Mouse (Mus musculus) liver, postnatal 0 days (tissue): ENCODE data around the gene Arhgap29. TPM values are rescaled to one million over a fixed set of nuclear protein-coding genes. Genes with fewer than 3 reads are reported as not detected.
A peak's percentile ranks its signal among the peaks of the same experiment; 100 is the strongest.

Experiments used
- ATAC-seq: fragments of 200-750 bp; cut with Nextera tagmentation; 2 replicates; pipeline ENCODE4 v1.8.0; 2017; ENCODE audit warnings: mild to moderate bottlenecking, moderate library complexity
- DNase-seq: peaks from one replicate; pipeline ENCODE4 v3.0.0-alpha.2; 2016
- H3K27ac ChIP-seq: fragments of 300-500 bp; sonication (generic); 2 replicates; pipeline ENCODE4 v1.5.1; 2014; ENCODE audit warnings: antibody characterized with exemption, moderate library complexity, mild to moderate bottlenecking, low read depth
- H3K27me3 ChIP-seq: fragments of 300-500 bp; sonication (generic); 2 replicates; pipeline ENCODE4 v1.6.1; 2014; ENCODE audit warnings: low read length, control low read depth, mixed read lengths; ENCODE audit not compliant: insufficient read depth
- H3K36me3 ChIP-seq: fragments of 300-500 bp; sonication (generic); replicated peaks from 2 replicates; pipeline ENCODE4 v1.6.1; 2014; ENCODE audit warnings: mild to moderate bottlenecking, control low read depth, low read length, moderate library complexity, mixed read lengths; ENCODE audit not compliant: insufficient read depth
- H3K4me1 ChIP-seq: fragments of 300-500 bp; sonication (generic); 2 replicates; pipeline ENCODE4 v1.6.1; 2014; ENCODE audit warnings: antibody characterized with exemption, mild to moderate bottlenecking, control low read depth; ENCODE audit not compliant: insufficient read depth
- H3K4me2 ChIP-seq: fragments of 300-500 bp; sonication (generic); 2 replicates; pipeline ENCODE4 v1.6.1; 2014; ENCODE audit warnings: low read depth, mild to moderate bottlenecking, low read length, moderate library complexity, mixed read lengths
- H3K4me3 ChIP-seq: fragments of 300-500 bp; sonication (generic); 2 replicates; pipeline ENCODE4 v1.5.1; 2014; ENCODE audit warnings: low read depth, low read length
- H3K9ac ChIP-seq: fragments of 300-500 bp; sonication (generic); replicated peaks from 2 replicates; pipeline ENCODE4 v1.6.1; 2014; ENCODE audit warnings: mild to moderate bottlenecking, moderate library complexity
- H3K9me3 ChIP-seq: fragments of 300-500 bp; sonication (generic); 2 replicates; pipeline ENCODE4 v1.6.1; 2016; ENCODE audit warnings: mild to moderate bottlenecking, control low read depth, low read length, mixed read lengths
- CTCF ChIP-seq: sonication (generic); IDR thresholded peaks from 2 replicates; pipeline ENCODE4 v1.5.1; 2016; ENCODE audit warnings: antibody characterized with exemption, low read depth
- EP300 ChIP-seq: IDR thresholded peaks from 2 replicates; pipeline ENCODE4 v1.6.1; 2016; ENCODE audit warnings: antibody characterized with exemption, low read depth, mild to moderate bottlenecking
- WGBS: fragments of 180-500 bp; shearing (Covaris S2); extraction: QIAGEN DNeasy Blood & Tissue Kit; methylation state at CpG from one replicate; pipeline ENCODE4 v1.1.7; 2014; ENCODE audit not compliant: insufficient replicate concordance; 5-methylcytosine and 5-hydroxymethylcytosine counted together
- polyA plus RNA-seq: library from polyadenylated mRNA; unstranded; fragments of >200 nt; fragmentation: Nextera tagmentation; extraction: Ambion mirVana; gene quantifications from 2 replicates; pipeline ENCODE4 v1.2.1, GENCODE M21; 2015

Arhgap29 gene
- polyA plus RNA-seq, 1 experiment from 2014 or later, result 10.4 TPM

DNA sequence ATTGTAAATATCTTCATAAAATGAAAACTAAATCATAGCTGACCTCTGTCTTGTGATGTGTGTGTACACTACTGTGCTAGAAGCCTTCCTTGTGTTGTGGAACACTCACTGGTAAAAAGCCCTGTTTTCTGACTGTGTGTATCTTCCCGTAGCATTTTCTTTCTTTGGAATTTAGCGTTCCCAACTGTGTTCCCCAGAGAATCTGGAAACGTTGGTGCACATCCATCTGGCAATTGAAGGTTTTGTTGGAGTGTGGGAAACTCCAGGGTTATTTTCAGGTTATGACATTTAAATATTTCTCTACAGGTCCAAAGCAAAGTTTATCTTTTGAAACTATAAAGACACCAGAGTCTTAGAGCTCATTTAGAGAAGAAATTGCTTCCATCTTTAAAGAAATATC is 43.2 kb upstream of the Arhgap29 start:
- whole genome bisulfite sequencing, result 55% methylated on average over 3 of the region's 3 CpGs

DNA sequence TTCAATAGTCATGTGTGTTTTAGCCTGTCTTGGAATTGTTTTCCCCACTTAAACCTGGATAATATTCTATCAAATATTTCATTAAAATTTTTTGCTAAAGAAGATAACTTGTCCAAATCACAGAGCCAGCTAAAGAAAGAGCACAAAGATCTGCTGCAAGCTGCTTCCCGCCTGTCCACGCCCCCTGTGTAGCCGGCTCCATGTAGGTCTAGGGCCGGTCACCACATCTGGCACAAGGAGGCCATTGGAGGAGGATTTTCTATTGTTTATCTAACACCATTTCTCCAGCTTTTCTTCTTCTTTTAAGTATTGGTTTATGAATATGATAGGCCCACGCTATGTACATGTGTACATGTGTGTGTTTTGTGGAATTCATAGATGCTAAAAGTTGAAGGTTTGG is 38.9 kb upstream of the Arhgap29 start:
- Histone ChIP-seq H3K4me3 (no peak overlapping the region), H3K4me2 (no peak overlapping the region), H3K9ac (no peak overlapping the region), H3K36me3 (no peaks in the 10 kb centered on the region), H3K27ac (no peak overlapping the region), H3K4me1 (no peaks in the 10 kb centered on the region), H3K9me3 (no peaks in the 10 kb centered on the region), H3K27me3 (no peaks in the 10 kb centered on the region)
- WGBS, result 77% methylated on average over 5 of the region's 5 CpGs
- DNase-seq (no peak), ATAC-seq (no peak)
- TF ChIP-seq CTCF, result no peak
- TF ChIP-seq EP300, result no peak

More for the DNA sequence above, 43.2 kb upstream of the Arhgap29 start:
- Histone ChIP-seq H3K4me1 (peaks cover 7% of the 10 kb centered on the region), H3K4me2 (no peak overlapping the region), H3K9me3 (no peaks in the 10 kb centered on the region), H3K27ac (no peak overlapping the region), H3K4me3 (no peak overlapping the region), H3K27me3 (no peaks in the 10 kb centered on the region), H3K9ac (no peak overlapping the region), H3K36me3 (no peaks in the 10 kb centered on the region)
- no peak for TF ChIP-seq CTCF
- no peak for TF ChIP-seq EP300
- DNase-seq (no peak), ATAC-seq (no peak)

DNA sequence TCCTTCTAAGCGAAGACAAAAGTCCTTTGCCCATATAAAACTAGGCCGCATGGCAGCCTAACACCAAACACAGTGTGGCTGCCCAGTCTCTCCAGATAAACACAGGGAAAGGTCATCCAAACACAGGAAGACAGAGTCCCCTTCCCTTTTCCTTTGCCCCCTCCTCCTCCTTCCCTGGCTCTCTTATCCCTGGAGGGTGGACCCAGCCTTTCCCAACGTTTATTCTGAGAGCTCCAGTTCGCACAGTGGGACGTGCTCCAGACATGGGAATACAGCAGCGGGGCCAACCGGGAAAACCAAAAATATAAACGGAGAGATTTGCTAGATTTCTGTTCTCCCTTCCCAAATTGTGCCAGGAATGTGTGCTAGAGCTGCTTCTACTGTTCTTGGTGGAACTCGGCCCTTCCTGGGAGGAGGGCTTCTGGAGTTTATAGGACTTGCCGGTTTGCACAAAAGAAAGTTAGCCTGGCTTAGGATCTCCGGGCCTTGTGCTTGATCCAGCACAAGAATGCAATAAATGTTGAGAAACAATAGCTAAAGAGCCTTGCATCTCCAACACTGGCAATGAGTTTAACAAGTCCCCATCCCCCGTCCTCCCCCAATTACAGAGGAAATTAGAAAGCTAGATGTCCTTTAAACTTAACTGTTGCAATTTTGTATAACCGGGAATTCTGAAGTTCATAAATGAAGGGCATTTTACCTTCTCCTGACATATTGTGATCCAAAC is 37.7 kb upstream of the Arhgap29 start:
- Histone ChIP-seq H3K4me3 (no peak overlapping the region), H3K27ac (peak overlapping the region; percentile 69), H3K9ac (no peak overlapping the region), H3K9me3 (no peaks in the 10 kb centered on the region), H3K27me3 (no peaks in the 10 kb centered on the region), H3K36me3 (no peaks in the 10 kb centered on the region), H3K4me1 (no peaks in the 10 kb centered on the region), H3K4me2 (no peak overlapping the region)
- WGBS, result 60% methylated on average over 13 of the region's 13 CpGs
- ATAC-seq (no peak), DNase-seq (no peak)
- no peak for TF ChIP-seq EP300
- TF ChIP-seq CTCF, result no peak

DNA sequence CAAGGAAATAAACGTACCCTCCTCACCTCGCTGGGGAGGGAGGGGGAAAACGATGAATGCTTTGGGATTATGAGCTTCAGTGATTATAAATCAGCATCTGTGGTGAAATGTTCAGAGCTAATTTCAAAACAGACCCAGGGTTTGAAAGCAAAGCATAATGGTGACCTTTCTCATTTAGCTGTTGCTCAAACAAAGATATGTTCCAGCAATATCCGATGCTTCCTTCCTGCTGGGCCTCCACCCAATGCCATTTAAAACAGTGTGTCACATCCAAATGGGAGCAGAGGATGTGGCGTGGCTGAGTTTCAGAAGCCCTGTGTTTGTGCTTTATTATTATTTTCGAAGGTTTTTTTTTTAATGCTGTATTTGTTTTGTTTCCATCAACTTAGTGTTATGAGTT is 37.1 kb upstream of the Arhgap29 start:
- DNase-seq (no peak), ATAC-seq (no peak)
- no peak overlapping the region for H3K9ac ChIP-seq
- WGBS, result 51% methylated on average over 6 of the region's 6 CpGs
- TF ChIP-seq EP300 (no peak), CTCF (no peak)
- no peaks in the 10 kb centered on the region for H3K4me1 ChIP-seq
- H3K27me3 ChIP-seq, result no peaks in the 10 kb centered on the region
- H3K9me3 ChIP-seq, result no peaks in the 10 kb centered on the region
- H3K4me2 ChIP-seq, result no peak overlapping the region
- peak overlapping the region; percentile 69 for H3K27ac ChIP-seq
- H3K4me3 ChIP-seq, result no peak overlapping the region
- no peaks in the 10 kb centered on the region for H3K36me3 ChIP-seq

DNA sequence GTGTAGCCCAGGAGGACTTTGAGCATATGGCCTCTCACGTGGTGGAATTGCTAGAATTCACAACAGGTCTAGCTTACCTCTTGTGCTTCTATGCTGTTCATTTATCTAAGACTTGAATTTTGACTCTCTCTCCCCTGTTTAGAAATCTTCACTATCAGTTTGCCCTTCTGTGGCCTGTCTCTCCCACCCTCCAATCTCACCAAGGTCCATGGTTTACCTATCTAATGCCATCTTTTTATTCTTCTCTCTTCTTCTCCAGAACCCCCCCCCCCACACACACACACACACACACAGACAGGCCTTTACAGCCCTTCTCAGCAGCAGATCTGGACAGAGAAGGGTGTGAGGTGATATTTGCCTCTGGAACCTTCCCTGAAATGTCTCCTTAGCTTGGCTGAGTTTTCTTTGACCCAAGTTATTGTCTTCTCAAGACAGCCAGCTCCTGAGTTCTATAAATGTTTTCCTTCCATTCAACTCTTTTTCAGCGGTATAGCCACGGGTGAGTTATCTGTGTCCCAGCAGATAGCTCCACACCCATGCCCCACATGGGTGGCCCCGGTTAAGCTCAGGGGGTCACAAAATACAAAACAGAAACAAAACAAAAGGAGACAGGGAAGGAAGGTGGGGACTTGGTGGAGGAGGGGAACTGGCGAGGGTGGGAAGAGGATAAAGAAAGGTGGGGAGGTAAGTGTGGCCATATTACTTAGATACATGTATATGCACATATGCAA is 35.4 kb upstream of the Arhgap29 start:
- Histone ChIP-seq H3K4me2 (no peak overlapping the region), H3K27me3 (no peaks in the 10 kb centered on the region), H3K9ac (no peak overlapping the region), H3K27ac (peak overlapping the region; percentile 3; the same call in 1 of the 2 replicates), H3K4me3 (no peak overlapping the region), H3K4me1 (no peaks in the 10 kb centered on the region), H3K36me3 (no peaks in the 10 kb centered on the region), H3K9me3 (no peaks in the 10 kb centered on the region)
- no peak for TF ChIP-seq EP300
- no peak for TF ChIP-seq CTCF
- 50% methylated on average over 5 of the region's 5 CpGs for WGBS
- no peak for DNase-seq
- ATAC-seq, result no peak

DNA sequence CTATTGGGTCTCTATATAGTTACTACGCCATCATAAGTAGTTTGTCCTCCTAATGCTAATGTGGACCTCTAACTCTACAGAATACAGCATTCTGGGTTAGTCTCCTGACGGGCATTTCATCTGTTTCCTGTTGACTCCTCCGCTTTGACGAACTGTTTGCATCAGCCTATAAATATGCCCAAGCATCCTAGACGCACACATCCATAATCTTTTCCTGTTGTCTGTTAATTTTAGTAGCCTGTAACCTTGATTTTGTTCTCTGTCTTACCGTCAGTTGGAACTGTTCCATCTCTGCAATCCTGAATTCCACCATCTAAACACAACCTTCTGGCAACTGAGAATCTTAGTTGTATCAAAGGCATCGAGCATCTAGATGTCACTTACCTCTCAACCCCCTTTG is 34.7 kb upstream of the Arhgap29 start:
- H3K27ac ChIP-seq, result no peak overlapping the region
- 60% methylated on average over 7 of the region's 7 CpGs for WGBS
- TF ChIP-seq CTCF (no peak), EP300 (peak; percentile 55; the same call in 1 of the 2 replicates)
- no peaks in the 10 kb centered on the region for H3K9me3 ChIP-seq
- ATAC-seq, result no peak
- no peaks in the 10 kb centered on the region for H3K27me3 ChIP-seq
- H3K4me1 ChIP-seq, result no peaks in the 10 kb centered on the region
- no peak overlapping the region for H3K4me3 ChIP-seq
- no peak overlapping the region for H3K9ac ChIP-seq
- DNase-seq, result no peak
- H3K4me2 ChIP-seq, result no peak overlapping the region
- H3K36me3 ChIP-seq, result no peaks in the 10 kb centered on the region
